9 mouse cellular contexts compared by ENCODE assay signal in the genomic region with DNA sequence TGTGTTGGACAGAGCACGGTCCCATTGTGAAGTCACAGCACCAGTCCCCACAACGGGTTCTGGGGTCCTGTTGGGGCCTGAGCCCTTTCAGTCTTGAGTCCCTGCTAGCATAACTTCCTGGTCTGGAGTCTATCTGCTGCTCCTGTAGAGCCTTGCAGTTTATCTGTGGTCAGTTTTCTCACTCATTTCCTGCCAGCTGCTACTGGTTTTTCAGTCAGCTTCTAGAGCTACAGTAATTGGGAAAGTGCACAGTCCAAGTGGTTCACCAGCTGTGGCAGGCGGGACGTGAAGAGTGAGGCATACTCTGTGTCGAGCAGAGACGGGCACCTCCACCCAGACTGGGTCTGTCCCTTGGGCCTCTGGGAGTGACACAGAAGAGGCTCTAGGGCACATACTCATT.
DNase-seq lines count a peak whose midpoint lies in the region; ATAC-seq and TF ChIP-seq lines count a peak whose summit lies in the region.
"Had no signal": no experiment of that assay in that cellular context is flagged by ENCODE, and none has a peak within 500 bp of the region (broad histone marks: within the 10 kb centered on the region; RNA-seq: fewer than 3 reads in every experiment).

No protein-coding gene starts in this region.

- H3K4me2 ChIP-seq in stomach, embryonic 14.5 days (replicated peaks; ENCODE audit: low read depth, low read length), result no peak overlapping the region
- H3K4me2 ChIP-seq in hindbrain, embryonic 11.5 days (replicated peaks; ENCODE audit: low read depth, low read length), result no peak overlapping the region
- no peak overlapping the region for H3K4me2 ChIP-seq in midbrain, embryonic 11.5 days
- H3K4me2 ChIP-seq: embryonic facial prominence, embryonic 12.5 days had no signal

- ATAC-seq in stomach, embryonic 14.5 days (ENCODE audit: insufficient number of reproducible peaks, insufficient read depth, low FRiP score, low read depth), result peak; percentile 46; the same call in 1 of the 2 replicates
- ATAC-seq in hindbrain, embryonic 11.5 days (ENCODE audit: low FRiP score), result no peak
- ATAC-seq in midbrain, embryonic 11.5 days (ENCODE audit: low FRiP score), result no peak

- TF ChIP-seq CTCF in spleen, adult 2 months (IDR thresholded peaks at IDR 0.05; ENCODE audit: extremely low read depth, insufficient read depth, insufficient read length, insufficient replicate concordance), result no peak

- no peak for TF ChIP-seq POLR2A in spleen, adult 2 months (IDR thresholded peaks at IDR 0.05; ENCODE audit: low read depth, low read length)

- H3K9me3 ChIP-seq in limb, embryonic 10.5 days (replicated peaks), result no peaks in the 10 kb centered on the region
- no peaks in the 10 kb centered on the region; the same call in 1 of the 2 replicates for H3K9me3 ChIP-seq in stomach, embryonic 14.5 days (ENCODE audit: control insufficient read depth, low read depth, low read length)
- H3K9me3 ChIP-seq in hindbrain, embryonic 11.5 days (ENCODE audit: control insufficient read depth, low read length), result no peaks in the 10 kb centered on the region
- H3K9me3 ChIP-seq in midbrain, embryonic 11.5 days (ENCODE audit: control insufficient read depth, low read length), result no peaks in the 10 kb centered on the region
- H3K9me3 ChIP-seq: embryonic facial prominence, embryonic 12.5 days had no signal

- H3K9ac ChIP-seq in stomach, embryonic 14.5 days (replicated peaks; ENCODE audit: low read depth, low read length), result no peak overlapping the region
- no peak overlapping the region for H3K9ac ChIP-seq in hindbrain, embryonic 11.5 days (ENCODE audit: low read depth, low read length)
- H3K9ac ChIP-seq in midbrain, embryonic 11.5 days (ENCODE audit: low read length), result no peak overlapping the region
- H3K9ac ChIP-seq: embryonic facial prominence, embryonic 12.5 days had no signal

- H3K4me1 ChIP-seq in spleen, adult 2 months (ENCODE audit: control insufficient read depth, insufficient read depth, insufficient read length), result peaks cover 24% of the 10 kb centered on the region
- peaks cover 27% of the 10 kb centered on the region for H3K4me1 ChIP-seq in limb, embryonic 10.5 days
- 0 out of 2 replicates have a peak, but pooled peaks cover 13% of the 10 kb centered on the region for H3K4me1 ChIP-seq in stomach, embryonic 14.5 days (ENCODE audit: control insufficient read depth, insufficient read depth, low read length)
- H3K4me1 ChIP-seq in hindbrain, embryonic 11.5 days (replicated peaks; ENCODE audit: control insufficient read depth, insufficient read depth, low read length), result no peaks in the 10 kb centered on the region
- no peaks in the 10 kb centered on the region for H3K4me1 ChIP-seq in midbrain, embryonic 11.5 days (ENCODE audit: control insufficient read depth, insufficient read depth, low read length)

- WGBS in spleen, adult 2 months, result 8% methylated on average over 6 of the region's 6 CpGs
- 63% methylated on average over 6 of the region's 6 CpGs for WGBS in limb, embryonic 10.5 days
- 53% methylated on average over 6 of the region's 6 CpGs for WGBS in stomach, embryonic 14.5 days
- 65% methylated on average over 6 of the region's 6 CpGs for WGBS in hindbrain, embryonic 11.5 days
- WGBS in midbrain, embryonic 11.5 days, result 79% methylated on average over 6 of the region's 6 CpGs

- H3K36me3 ChIP-seq in spleen, adult 2 months (ENCODE audit: control insufficient read depth, insufficient read depth, low read length), result no peaks in the 10 kb centered on the region
- H3K36me3 ChIP-seq in limb, embryonic 10.5 days, result no peaks in the 10 kb centered on the region
- no peaks in the 10 kb centered on the region for H3K36me3 ChIP-seq in stomach, embryonic 14.5 days (ENCODE audit: control insufficient read depth, insufficient read depth, low read length)
- H3K36me3 ChIP-seq in hindbrain, embryonic 11.5 days (ENCODE audit: control insufficient read depth, insufficient read depth, low read length), result no peaks in the 10 kb centered on the region
- no peaks in the 10 kb centered on the region for H3K36me3 ChIP-seq in midbrain, embryonic 11.5 days (ENCODE audit: control insufficient read depth, insufficient read depth, low read length)
- H3K36me3 ChIP-seq: embryonic facial prominence, embryonic 12.5 days had no signal

- DNase-seq in spleen, adult 2 months (ENCODE audit: low read depth in 1 of 2, low spot score in 2 of 2), result no peak
- no peak for DNase-seq in spleen, postnatal 14 days (ENCODE audit: low spot score in 2 of 2)
- peak; percentile 98 for DNase-seq in heart, adult 11 months
- DNase-seq in limb, embryonic 10.5 days (ENCODE audit: low spot score), result peak; percentile 45
- no peak for DNase-seq in hindbrain, embryonic 11.5 days (ENCODE audit: low spot score)
- no peak for DNase-seq in midbrain, embryonic 11.5 days (ENCODE audit: low spot score, missing footprints)
- no peak for DNase-seq in cerebellum, postnatal 4 days (ENCODE audit: low spot score in 2 of 2)

- H3K27ac ChIP-seq in spleen, adult 2 months (ENCODE audit: insufficient read depth, low read length), result peak overlapping the region; percentile 46
- H3K27ac ChIP-seq in limb, embryonic 10.5 days, result peak overlapping the region; percentile 66
- H3K27ac ChIP-seq in stomach, embryonic 14.5 days (ENCODE audit: low read length), result no peak overlapping the region; the same call in 1 of the 2 replicates
- H3K27ac ChIP-seq in hindbrain, embryonic 11.5 days (ENCODE audit: low read depth, low read length), result no peak overlapping the region
- H3K27ac ChIP-seq in midbrain, embryonic 11.5 days (ENCODE audit: low read depth, low read length), result no peak overlapping the region
- H3K27ac ChIP-seq: embryonic facial prominence, embryonic 12.5 days had no signal

- H3K4me3 ChIP-seq in spleen, adult 2 months (ENCODE audit: extremely low read depth, insufficient read depth, insufficient read length), result no peak overlapping the region
- no peak overlapping the region for H3K4me3 ChIP-seq in limb, embryonic 10.5 days
- no peak overlapping the region for H3K4me3 ChIP-seq in stomach, embryonic 14.5 days (ENCODE audit: low read depth, low read length)
- no peak overlapping the region for H3K4me3 ChIP-seq in hindbrain, embryonic 11.5 days (ENCODE audit: low read depth, low read length)
- H3K4me3 ChIP-seq in midbrain, embryonic 11.5 days (ENCODE audit: low read depth, low read length), result no peak overlapping the region
- H3K4me3 ChIP-seq: embryonic facial prominence, embryonic 12.5 days had no signal

- no peaks in the 10 kb centered on the region for H3K27me3 ChIP-seq in spleen, adult 2 months (ENCODE audit: control insufficient read depth, insufficient read depth, low read length)
- H3K27me3 ChIP-seq in limb, embryonic 10.5 days (ENCODE audit: low read depth, poor library complexity, severe bottlenecking), result no peaks in the 10 kb centered on the region
- no peaks in the 10 kb centered on the region for H3K27me3 ChIP-seq in stomach, embryonic 14.5 days (ENCODE audit: control insufficient read depth, insufficient read depth, low read length)
- H3K27me3 ChIP-seq in hindbrain, embryonic 11.5 days (ENCODE audit: control insufficient read depth, insufficient read depth, low read length), result no peaks in the 10 kb centered on the region
- no peaks in the 10 kb centered on the region for H3K27me3 ChIP-seq in midbrain, embryonic 11.5 days (ENCODE audit: control insufficient read depth, insufficient read depth, low read length)
- H3K27me3 ChIP-seq: embryonic facial prominence, embryonic 12.5 days had no signal

Comparison
In these comparisons a context has a peak if more than half of its experiments do, and no peak if none do; other contexts are left out.
1. DNase-seq: peak in heart, adult 11 months (single experiment) and limb, embryonic 10.5 days (single experiment); none in spleen, adult 2 months (0 of 2), spleen, postnatal 14 days (0 of 2), hindbrain, embryonic 11.5 days (single experiment), midbrain, embryonic 11.5 days (single experiment) and cerebellum, postnatal 4 days (0 of 2).
2. H3K27ac ChIP-seq: peak in spleen, adult 2 months (single experiment) and limb, embryonic 10.5 days (single experiment); none in stomach, embryonic 14.5 days (single experiment), hindbrain, embryonic 11.5 days (single experiment) and midbrain, embryonic 11.5 days (single experiment).